Mouse (Mus musculus): ENCODE data around the gene Phldb3. TPM values are rescaled to one million over a fixed set of nuclear protein-coding genes. Genes with fewer than 3 reads are reported as not detected.
A peak's percentile ranks its signal among the peaks of the same experiment; 100 is the strongest.

Gene Phldb3
- 0.05 TPM in 1 of 2 replicates, not detected in the other for polyA plus RNA-seq (2015; fragmentation: Nextera tagmentation; extraction: Ambion mirVana)

DNA sequence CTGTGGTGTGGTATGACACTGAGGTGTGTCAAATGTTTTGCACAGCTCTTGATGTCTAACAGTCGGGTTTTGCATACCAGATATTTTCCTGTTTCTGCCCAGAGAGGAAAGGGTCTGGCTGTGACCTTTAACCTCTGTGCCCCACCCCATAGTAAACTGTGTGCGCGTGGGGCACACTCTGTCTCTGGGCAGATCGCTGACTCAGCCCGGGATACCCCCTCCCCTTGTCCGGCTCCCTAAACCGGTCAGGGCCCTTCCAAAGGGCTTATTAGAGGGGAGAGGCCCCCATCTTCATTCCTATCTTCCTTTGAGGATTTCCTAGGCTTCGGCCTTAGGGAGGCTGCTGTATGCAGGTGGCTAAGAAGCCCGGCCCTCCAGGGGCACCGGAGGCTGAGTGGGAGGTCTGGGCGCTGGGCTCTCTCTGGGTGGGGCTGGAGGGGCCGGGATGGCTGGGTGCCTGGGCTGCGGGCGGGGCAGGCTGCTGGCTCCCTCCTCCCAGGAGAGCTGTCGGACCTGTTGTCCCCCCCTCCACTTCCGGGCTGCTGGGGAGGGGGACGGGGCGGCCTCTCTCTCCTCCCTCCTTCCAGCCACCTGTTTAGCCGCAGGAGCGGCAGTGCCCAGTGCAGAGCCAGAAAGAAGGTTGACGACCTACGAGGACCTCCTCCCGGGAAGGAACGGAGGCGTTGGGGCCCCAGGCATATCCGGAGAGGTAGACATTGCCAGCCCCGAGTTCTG is at the start of gene Phldb3:
TSS of gene Phldb3 (plus strand) at position 620 of the 735 bp plus-strand sequence.
- 6% methylated on average over 27 of the region's 27 CpGs for WGBS
- peaks cover 27% of the 10 kb centered on the region for H3K4me1 ChIP-seq
- H3K27ac ChIP-seq (replicated peaks): no peak within 1 kb of the TSS
- H3K4me2 ChIP-seq: peak within 1 kb of the TSS; percentile 77
- H3K9ac ChIP-seq: peak within 1 kb of the TSS; percentile 61
- no peaks in the 10 kb centered on the region for H3K36me3 ChIP-seq
- H3K4me3 ChIP-seq: peak within 1 kb of the TSS; percentile 55
- ATAC-seq (ENCODE audit: extremely low read depth, insufficient number of reproducible peaks, low FRiP score, low TSS enrichment): 0 out of 2 replicates have a peak, but pooled peaks have one; percentile 6
- H3K9me3 ChIP-seq: no peaks in the 10 kb centered on the region
- H3K27me3 ChIP-seq (replicated peaks): peaks cover 65% of the 10 kb centered on the region

GRCm38 (mm10) chr7:24561450-24561849 is 49.1 kb upstream of the Phldb3 start:
- H3K27me3 ChIP-seq (replicated peaks): no peaks in the 10 kb centered on the region
- 88% methylated on average over 4 of the region's 4 CpGs for WGBS
- no peak overlapping the region for H3K4me3 ChIP-seq
- H3K9me3 ChIP-seq: no peaks in the 10 kb centered on the region
- no peak for ATAC-seq (ENCODE audit: extremely low read depth, insufficient number of reproducible peaks, low FRiP score, low TSS enrichment)
- H3K36me3 ChIP-seq: peaks cover 77% of the 10 kb centered on the region
- no peak overlapping the region for H3K9ac ChIP-seq
- H3K4me1 ChIP-seq: no peaks in the 10 kb centered on the region
- H3K27ac ChIP-seq (replicated peaks): no peak overlapping the region
- H3K4me2 ChIP-seq: no peak overlapping the region

DNA sequence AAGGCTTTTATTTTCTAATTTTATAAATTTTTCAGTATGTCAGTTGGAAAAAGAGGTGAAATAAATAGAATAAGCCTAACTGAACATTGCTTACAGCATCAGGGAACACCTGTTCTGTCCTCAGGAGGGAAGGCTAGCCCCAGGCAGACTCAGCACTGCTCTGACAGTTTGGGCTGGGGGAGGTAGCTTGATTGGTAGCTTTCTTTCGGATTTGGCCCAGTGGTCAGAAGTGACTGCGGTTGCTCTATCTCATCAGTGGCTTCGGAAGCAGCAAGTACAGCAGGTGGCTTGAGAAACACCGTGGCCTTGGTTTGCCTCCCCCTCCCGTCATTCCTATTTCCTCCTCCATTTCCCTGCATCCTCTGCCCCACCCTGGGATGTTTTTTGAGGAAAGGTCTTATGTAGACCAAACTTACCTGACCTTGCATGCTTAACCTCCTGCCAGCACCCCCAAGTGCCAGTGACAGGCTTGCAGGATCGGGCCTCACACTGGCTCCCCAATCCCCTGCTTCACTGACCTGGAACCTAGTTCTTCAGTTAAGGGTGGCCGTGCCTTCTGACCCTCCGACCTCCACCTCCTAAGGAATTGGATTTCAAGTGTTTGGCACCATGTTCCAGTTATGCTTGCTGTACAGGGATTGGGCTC is 47.2 kb upstream of the Phldb3 start:
- H3K27ac ChIP-seq (replicated peaks): no peak overlapping the region
- no peaks in the 10 kb centered on the region for H3K9me3 ChIP-seq
- H3K27me3 ChIP-seq (replicated peaks): no peaks in the 10 kb centered on the region
- no peak overlapping the region for H3K9ac ChIP-seq
- no peak for ATAC-seq (ENCODE audit: extremely low read depth, insufficient number of reproducible peaks, low FRiP score, low TSS enrichment)
- H3K4me1 ChIP-seq: no peaks in the 10 kb centered on the region
- no peak overlapping the region for H3K4me2 ChIP-seq
- H3K4me3 ChIP-seq: no peak overlapping the region
- H3K36me3 ChIP-seq: peaks cover 85% of the 10 kb centered on the region
- 88% methylated on average over 8 of the region's 8 CpGs for WGBS

GRCm38 (mm10) chr7:24563837-24564206 is 46.7 kb upstream of the Phldb3 start:
- WGBS: 77% methylated on average over 4 of the region's 4 CpGs
- Histone ChIP-seq H3K4me1 (no peaks in the 10 kb centered on the region), H3K9ac (no peak overlapping the region), H3K4me2 (no peak overlapping the region), H3K4me3 (no peak overlapping the region), H3K36me3 (peaks cover 90% of the 10 kb centered on the region), H3K27ac (replicated peaks) (no peak overlapping the region), H3K9me3 (no peaks in the 10 kb centered on the region), H3K27me3 (replicated peaks) (no peaks in the 10 kb centered on the region)
- ATAC-seq (ENCODE audit: extremely low read depth, insufficient number of reproducible peaks, low FRiP score, low TSS enrichment): no peak

GRCm38 (mm10) chr7:24564607-24565265 is 45.8 kb upstream of the Phldb3 start:
- Histone ChIP-seq H3K27ac (replicated peaks) (no peak overlapping the region), H3K4me3 (no peak overlapping the region), H3K27me3 (replicated peaks) (no peaks in the 10 kb centered on the region), H3K9me3 (no peaks in the 10 kb centered on the region), H3K4me1 (no peaks in the 10 kb centered on the region), H3K36me3 (peaks cover 90% of the 10 kb centered on the region), H3K4me2 (no peak overlapping the region), H3K9ac (no peak overlapping the region)
- no peak for ATAC-seq (ENCODE audit: extremely low read depth, insufficient number of reproducible peaks, low FRiP score, low TSS enrichment)
- 62% methylated on average over 6 of the region's 6 CpGs for WGBS

DNA sequence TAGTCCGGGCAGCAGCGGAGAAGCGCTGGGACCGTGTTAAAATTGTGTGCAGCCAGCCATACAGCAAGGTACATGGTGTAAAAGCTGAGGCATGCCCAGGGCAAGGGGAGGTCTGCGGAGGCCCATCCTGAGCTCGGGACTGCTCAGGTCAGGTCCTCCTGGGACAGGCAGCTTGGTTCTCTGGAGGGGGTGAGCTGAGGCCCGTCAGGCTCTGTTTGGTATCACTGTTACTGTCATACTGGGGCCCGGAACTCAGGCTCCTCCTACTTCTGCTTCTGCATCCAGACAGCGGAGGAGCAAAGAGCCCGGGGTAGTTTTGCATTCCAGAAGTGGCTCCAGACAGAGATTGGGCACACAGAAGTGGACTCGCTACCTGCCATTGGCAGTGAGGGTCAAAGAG is 44.9 kb upstream of the Phldb3 start:
- no peak overlapping the region for H3K27ac ChIP-seq (replicated peaks)
- no peak overlapping the region for H3K9ac ChIP-seq
- H3K4me2 ChIP-seq: no peak overlapping the region
- 85% methylated on average over 11 of the region's 11 CpGs for whole genome bisulfite sequencing
- peaks cover 90% of the 10 kb centered on the region for H3K36me3 ChIP-seq
- H3K4me1 ChIP-seq: no peaks in the 10 kb centered on the region
- H3K9me3 ChIP-seq: no peaks in the 10 kb centered on the region
- no peak for ATAC-seq (ENCODE audit: extremely low read depth, insufficient number of reproducible peaks, low FRiP score, low TSS enrichment)
- no peaks in the 10 kb centered on the region for H3K27me3 ChIP-seq (replicated peaks)
- H3K4me3 ChIP-seq: no peak overlapping the region

- Histone ChIP-seq H3K9ac (no peak overlapping the region), H3K4me2 (no peak overlapping the region), H3K27me3 (replicated peaks) (no peaks in the 10 kb centered on the region), H3K4me1 (no peaks in the 10 kb centered on the region), H3K27ac (replicated peaks) (no peak overlapping the region), H3K9me3 (no peaks in the 10 kb centered on the region), H3K36me3 (peaks cover 90% of the 10 kb centered on the region), H3K4me3 (no peak overlapping the region)
- no peak for ATAC-seq (ENCODE audit: extremely low read depth, insufficient number of reproducible peaks, low FRiP score, low TSS enrichment)
- WGBS: 84% methylated on average over 9 of the region's 9 CpGs
Measured at GRCm38 (mm10) chr7:24566206-24566605, 44.4 kb upstream of the Phldb3 start.

- peaks cover 93% of the 10 kb centered on the region for H3K36me3 ChIP-seq
- no peak overlapping the region for H3K4me2 ChIP-seq
- H3K4me1 ChIP-seq: no peaks in the 10 kb centered on the region
- H3K4me3 ChIP-seq: no peak overlapping the region
- H3K9me3 ChIP-seq: no peaks in the 10 kb centered on the region
- no peak for ATAC-seq (ENCODE audit: extremely low read depth, insufficient number of reproducible peaks, low FRiP score, low TSS enrichment)
- no peak overlapping the region for H3K9ac ChIP-seq
- H3K27me3 ChIP-seq (replicated peaks): no peaks in the 10 kb centered on the region
- H3K27ac ChIP-seq (replicated peaks): no peak overlapping the region
- WGBS: 87% methylated on average over 4 of the region's 4 CpGs
Measured at GRCm38 (mm10) chr7:24568512-24568911, 42.1 kb upstream of the Phldb3 start.

DNA sequence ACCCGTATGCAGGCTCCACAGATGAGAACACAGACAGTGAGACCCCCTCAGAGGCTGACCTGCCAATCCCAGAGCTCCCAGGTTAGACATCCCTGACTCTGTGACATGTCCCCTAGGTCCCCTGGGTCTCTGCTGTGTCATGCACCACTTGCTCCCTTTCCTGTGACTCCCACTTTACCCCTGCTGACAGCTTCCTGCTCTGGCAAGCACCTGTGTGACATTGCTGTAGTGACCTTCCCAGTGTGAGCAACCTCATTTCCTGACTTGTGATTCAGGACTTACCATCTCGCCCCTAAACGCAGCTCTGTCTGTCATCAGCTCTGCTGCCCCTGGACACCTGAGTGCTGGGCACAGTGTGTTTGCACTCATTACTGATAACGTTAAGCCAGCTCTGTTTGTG is 39.5 kb upstream of the Phldb3 start:
- H3K27ac ChIP-seq (replicated peaks): no peak overlapping the region
- H3K9me3 ChIP-seq: no peaks in the 10 kb centered on the region
- no peak for ATAC-seq (ENCODE audit: extremely low read depth, insufficient number of reproducible peaks, low FRiP score, low TSS enrichment)
- no peak overlapping the region for H3K4me2 ChIP-seq
- peaks cover 74% of the 10 kb centered on the region for H3K36me3 ChIP-seq
- no peaks in the 10 kb centered on the region for H3K4me1 ChIP-seq
- WGBS: 70% methylated on average over 4 of the region's 4 CpGs
- H3K4me3 ChIP-seq: no peak overlapping the region
- no peak overlapping the region for H3K9ac ChIP-seq
- no peaks in the 10 kb centered on the region for H3K27me3 ChIP-seq (replicated peaks)

GRCm38 (mm10) chr7:24572455-24572854 is 38.1 kb upstream of the Phldb3 start:
- H3K36me3 ChIP-seq: peaks cover 60% of the 10 kb centered on the region
- H3K4me2 ChIP-seq: no peak overlapping the region
- H3K27ac ChIP-seq (replicated peaks): no peak overlapping the region
- 61% methylated on average over 5 of the region's 5 CpGs for WGBS
- H3K27me3 ChIP-seq (replicated peaks): no peaks in the 10 kb centered on the region
- no peak overlapping the region for H3K9ac ChIP-seq
- H3K4me3 ChIP-seq: no peak overlapping the region
- H3K9me3 ChIP-seq: no peaks in the 10 kb centered on the region
- ATAC-seq (ENCODE audit: extremely low read depth, insufficient number of reproducible peaks, low FRiP score, low TSS enrichment): no peak
- H3K4me1 ChIP-seq: no peaks in the 10 kb centered on the region

DNA sequence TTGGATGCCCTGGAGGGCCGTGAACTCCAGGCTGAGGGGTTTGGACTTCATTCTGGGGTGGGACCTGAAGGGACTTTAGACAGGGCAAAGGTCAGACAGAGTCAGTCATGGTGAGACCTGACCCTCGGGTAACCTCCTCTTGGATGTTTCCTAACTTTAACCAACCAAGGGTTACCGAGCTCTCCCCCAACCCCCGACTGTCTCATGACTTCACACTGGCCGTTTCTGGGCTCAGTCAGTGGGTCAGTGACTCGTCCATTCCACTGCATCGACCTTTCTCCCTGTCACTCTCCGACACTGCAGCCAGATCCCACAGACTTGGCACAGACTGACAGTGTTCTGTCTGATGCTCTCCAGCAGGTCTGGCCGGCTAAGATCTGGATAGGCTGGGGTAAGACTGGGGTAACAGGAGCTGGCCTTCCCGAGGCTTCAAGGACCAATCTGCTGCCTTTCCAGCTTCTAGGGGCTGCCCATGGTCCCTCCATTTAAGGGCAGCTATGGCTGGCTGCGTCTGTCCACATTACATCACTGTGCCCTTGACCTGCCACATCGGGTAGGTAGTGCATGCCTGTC is 36.3 kb upstream of the Phldb3 start:
- no peaks in the 10 kb centered on the region for H3K9me3 ChIP-seq
- H3K4me1 ChIP-seq: no peaks in the 10 kb centered on the region
- no peak for ATAC-seq (ENCODE audit: extremely low read depth, insufficient number of reproducible peaks, low FRiP score, low TSS enrichment)
- WGBS: 51% methylated on average over 12 of the region's 12 CpGs
- no peak overlapping the region for H3K4me2 ChIP-seq
- H3K27ac ChIP-seq (replicated peaks): no peak overlapping the region
- no peak overlapping the region for H3K4me3 ChIP-seq
- H3K36me3 ChIP-seq: peaks cover 42% of the 10 kb centered on the region
- H3K27me3 ChIP-seq (replicated peaks): no peaks in the 10 kb centered on the region
- H3K9ac ChIP-seq: no peak overlapping the region

All from heart, embryonic 13.5 days (tissue).